Mouse (Mus musculus) spleen, postnatal 10 days (tissue): Measurements from ENCODE around the gene Onecut3.

ENCODE experiments used
- DNase-seq, 2 experiments: peaks; one replicate each; pipeline ENCODE4 v3.0.0; 2021 to 2022; ENCODE audit warnings: low spot score in 2 of 2

Onecut3 gene

DNA sequence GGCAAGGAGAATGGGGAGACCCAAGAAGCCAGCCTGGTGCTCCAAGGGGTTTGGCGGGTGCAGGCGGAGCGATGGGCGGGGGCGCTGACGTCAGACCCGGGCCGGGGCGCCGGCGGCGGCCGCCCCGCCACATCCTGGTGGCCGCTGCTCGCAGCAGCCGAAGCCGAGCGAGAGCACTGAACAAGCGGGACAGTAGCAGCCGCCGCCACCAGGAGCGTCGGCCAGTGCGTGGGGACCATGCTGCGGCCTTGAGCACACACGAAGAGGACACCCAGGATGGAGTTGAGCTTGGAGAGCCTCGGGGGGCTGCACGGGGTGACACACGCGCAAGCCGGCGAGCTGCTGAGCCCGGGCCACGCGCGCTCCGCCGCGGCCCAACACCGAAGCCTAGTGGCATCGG lies at the start of gene Onecut3:
Gene Onecut3 (plus strand): TSS at position 104 of the 400 bp plus-strand sequence.
- peak in 1 of 2 experiments; percentile 50 for DNase-seq

- DNase-seq, result no peak
Measured at GRCm38 (mm10) chr10:80445052-80445451, 49.6 kb upstream of the Onecut3 start.

- DNase-seq, result peak; percentile 79 to 88
Measured at GRCm38 (mm10) chr10:80445898-80446601, 48.6 kb upstream of the Onecut3 start.

GRCm38 (mm10) chr10:80450599-80450998 lies 44.0 kb upstream of the Onecut3 start:
- DNase-seq, result no peak

DNA sequence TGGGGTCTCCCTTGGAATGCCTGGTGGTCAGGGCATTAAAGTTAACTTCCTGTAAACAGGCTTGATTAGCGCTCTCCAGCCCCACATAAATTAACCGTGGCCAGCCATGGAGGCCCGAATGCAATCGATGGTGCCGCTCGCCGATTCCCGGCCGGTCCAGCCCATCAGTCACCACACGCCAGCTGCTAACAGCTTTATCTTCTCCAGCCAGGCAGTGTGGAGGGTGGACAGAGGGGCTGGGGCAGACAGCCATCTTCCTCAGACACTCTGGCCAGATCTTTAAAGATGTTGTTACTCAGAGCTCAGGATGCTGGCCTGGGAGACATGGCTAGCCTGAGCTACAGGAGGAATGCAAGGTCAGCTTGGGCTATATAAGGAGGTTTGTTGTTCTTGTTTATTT lies 41.0 kb upstream of the Onecut3 start:
- DNase-seq, result no peak

- DNase-seq, result no peak
Measured at GRCm38 (mm10) chr10:80454781-80455180, 39.9 kb upstream of the Onecut3 start.

- no peak for DNase-seq
Measured at GRCm38 (mm10) chr10:80455697-80456096, 38.9 kb upstream of the Onecut3 start.

GRCm38 (mm10) chr10:80459236-80459635 lies 35.4 kb upstream of the Onecut3 start:
- no peak for DNase-seq

- no peak for DNase-seq
Measured at GRCm38 (mm10) chr10:80459671-80460070, 35.0 kb upstream of the Onecut3 start.

DNA sequence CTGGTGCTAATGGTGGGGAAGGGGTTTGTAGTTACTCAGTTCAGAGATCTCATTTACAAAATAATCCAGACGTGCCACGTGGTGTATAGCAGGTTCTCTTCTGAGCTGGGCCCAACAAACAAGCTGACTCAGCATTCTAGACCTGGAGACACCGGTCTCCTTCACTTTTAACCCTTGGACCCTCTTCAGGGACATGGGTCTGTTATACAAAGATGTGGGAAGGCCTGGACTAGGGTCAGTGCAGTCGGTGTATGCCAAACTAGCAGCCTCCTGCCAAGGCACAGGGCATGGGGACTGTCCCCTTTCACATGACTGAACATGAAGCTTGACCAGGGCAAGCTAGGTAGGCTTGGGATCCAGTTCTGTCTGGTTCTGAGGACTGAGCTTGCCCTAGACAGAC lies 34.3 kb upstream of the Onecut3 start:
- DNase-seq, result no peak

- no peak for DNase-seq
Measured at GRCm38 (mm10) chr10:80461346-80461745, 33.3 kb upstream of the Onecut3 start.

- no peak for DNase-seq
Measured at GRCm38 (mm10) chr10:80464381-80465035, 30.1 kb upstream of the Onecut3 start.

DNA sequence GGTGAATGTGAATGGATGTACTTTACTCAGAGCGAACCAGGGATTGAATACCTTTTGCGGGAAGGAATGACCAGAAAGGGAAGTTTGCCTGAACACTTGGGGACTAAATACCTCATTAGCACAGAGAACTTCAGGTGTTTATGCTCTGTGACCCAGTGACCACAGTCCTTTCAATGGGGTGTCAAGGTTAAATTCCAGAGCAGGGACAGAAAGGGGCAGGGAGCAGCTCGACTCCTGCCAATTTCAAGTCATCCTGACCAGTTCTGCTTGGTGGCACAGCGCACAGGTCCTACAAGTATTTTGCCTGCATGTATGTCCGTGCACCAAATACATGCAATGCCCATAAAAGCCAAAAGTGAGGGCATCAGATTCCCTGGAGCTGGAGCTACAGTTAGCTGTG lies 29.6 kb upstream of the Onecut3 start:
- no peak for DNase-seq

DNA sequence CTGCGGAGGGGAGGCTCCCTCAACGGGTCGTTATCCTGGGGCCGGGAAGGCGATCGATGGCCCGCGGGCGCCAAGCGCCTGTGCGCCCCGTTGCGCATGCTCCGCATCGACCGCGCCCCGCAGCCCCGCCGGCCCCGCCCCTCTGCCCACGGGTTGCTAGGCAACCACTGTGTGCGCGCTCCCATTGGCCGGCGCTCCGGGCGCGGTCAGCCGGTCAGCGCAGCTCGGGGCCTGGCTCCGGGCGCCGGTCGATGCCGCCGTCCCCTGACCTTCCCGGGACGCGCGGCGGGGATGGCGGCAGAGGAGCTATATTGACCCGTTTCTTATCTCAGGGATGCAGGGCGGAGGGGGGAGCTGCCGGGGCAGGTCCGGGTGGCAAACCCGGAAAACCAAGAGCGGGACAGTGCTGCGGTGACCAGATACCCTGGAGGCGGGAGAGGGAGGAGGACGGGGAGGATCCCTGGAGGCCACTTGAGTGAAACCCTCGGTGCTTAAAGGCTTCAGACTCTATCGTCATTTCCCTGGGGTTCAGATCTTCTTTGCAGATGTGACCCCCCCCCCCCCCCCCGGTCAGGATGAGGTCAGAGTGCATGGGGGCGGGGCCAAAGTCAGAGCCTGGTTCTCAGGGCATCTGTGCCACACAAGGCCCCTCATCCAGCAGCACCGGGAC lies 19.2 kb upstream of the Onecut3 start:
- peak; percentile 90 to 94 for DNase-seq

DNA sequence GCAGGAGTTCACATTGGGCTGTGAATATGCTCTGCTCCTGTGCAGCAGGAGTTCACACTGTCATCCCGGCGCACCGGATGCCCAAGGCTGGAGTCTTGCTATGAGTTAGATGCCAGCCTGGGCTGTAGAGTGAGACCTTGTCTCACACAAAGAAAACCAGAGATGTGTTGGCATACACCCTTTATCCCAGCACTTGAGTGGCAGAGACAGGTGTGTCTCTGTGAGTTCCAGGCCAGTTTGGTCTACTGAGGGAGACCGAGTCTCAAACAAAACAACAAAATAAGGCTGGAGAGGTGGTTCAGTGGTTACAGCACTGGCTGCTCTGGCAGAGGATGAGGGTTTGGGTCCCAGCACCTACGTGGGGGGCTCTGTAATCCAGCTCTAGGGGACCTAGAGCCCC lies 16.1 kb upstream of the Onecut3 start:
- no peak for DNase-seq

GRCm38 (mm10) chr10:80481002-80481401 lies 13.6 kb upstream of the Onecut3 start:
- peak in 1 of 2 experiments; percentile 62 for DNase-seq

- peak in 1 of 2 experiments; percentile 70 for DNase-seq
Measured at GRCm38 (mm10) chr10:80486862-80487379, 7.7 kb upstream of the Onecut3 start.

DNA sequence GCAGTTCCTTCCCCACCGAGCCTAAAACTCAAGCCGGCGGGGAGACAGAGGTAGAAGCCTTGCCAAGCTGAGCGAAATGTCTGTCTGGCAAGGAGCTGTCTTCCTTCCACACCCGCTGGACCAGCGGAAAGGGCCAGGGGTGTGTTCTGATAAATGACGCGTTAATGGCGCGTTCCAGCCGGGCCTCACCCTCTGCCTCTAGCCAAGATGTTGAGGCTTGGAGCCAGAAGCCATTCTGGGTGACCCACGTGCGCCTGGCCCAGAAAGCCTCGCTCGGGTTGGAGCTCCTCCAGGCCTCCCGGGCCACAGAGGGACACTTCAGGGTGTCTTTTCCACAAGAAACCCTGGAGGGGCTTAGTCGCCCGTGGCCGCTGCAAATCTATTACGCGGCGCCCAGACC lies 4.6 kb upstream of the Onecut3 start:
- no peak for DNase-seq

GRCm38 (mm10) chr10:80495901-80496300 lies 1.3 kb downstream of the Onecut3 start:
- DNase-seq, result no peak

DNA sequence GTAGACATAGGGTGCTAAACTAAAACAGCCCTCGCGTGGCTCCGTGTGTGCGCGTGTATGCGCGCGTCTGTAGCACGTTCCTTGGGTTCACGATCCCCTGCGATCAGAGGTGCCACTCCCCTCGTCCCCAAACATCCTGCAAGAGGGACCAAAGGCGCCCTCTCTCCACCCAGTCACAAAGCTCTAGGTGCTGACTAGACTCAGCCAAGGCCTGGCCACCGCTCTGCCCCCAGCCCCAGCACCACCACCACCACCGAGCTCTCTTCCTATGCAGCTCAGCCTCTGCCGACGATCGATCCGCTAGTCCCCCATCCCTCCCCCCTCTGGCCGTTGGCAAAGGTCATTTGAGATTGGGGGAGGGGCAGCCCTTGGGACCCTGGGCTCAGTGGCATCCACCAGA lies 1.8 kb downstream of the Onecut3 start:
- DNase-seq, result no peak

DNA sequence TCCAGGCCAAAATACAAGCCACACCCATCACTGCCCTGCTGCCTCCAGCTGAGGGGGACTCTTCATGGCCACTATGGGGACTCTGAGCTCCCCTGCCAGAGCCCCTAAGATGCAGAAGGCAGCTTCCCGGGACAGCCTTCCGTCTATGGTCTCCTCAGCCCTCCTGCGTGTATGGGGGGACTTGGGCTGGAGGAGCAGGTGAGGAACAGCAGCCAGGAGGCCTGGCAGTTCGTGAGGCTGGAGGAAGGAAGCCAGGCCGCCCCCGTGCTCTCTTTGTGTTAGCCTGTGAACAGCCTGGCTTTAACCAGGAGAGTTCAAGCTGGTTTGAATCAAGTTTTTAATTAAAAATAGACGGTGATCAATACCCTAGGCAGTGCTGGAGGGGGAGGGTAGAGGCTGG lies 7.7 kb downstream of the Onecut3 start:
- DNase-seq, result no peak

DNA sequence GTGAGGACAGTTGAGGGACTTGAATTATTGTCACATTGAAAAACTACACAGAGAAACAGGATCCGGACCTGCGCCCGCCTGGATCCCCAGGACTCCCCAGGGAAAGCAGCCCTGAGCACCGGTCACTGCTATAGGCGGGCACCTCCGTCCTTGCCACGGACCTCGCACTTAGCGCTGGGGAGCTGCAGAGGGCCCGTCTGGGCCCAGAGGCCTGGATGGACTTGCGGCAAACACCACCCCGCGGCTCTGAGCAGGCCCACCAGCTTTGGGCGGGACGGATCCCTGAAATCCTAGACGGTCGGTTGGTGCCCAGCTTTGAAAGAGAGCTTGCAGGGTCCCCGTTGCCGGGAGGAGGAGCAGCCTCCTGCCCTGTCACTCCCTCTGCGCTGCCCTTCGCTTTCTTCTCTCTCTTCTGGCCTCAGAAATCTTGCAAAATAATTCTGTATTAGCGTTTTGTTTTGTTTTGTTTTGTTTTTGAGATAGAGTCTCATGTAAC lies 8.2 kb downstream of the Onecut3 start:
- no peak for DNase-seq
